Mouse (Mus musculus) cortical plate, adult 2 months (tissue): ENCODE data around the gene Akap7.

Experiments
- CTCF ChIP-seq: fragments of 200-500 bp; IDR thresholded peaks from 2 replicates; pipeline ENCODE4 v1.5.1; 2011; ENCODE audit warnings: mild to moderate bottlenecking, control low read depth, low read length; ENCODE audit not compliant: insufficient read depth; ENCODE audit errors: extremely low read depth
- POLR2A ChIP-seq: fragments of 200-500 bp; IDR thresholded peaks from 2 replicates; pipeline ENCODE4 v1.6.1; 2011; ENCODE audit warnings: mild to moderate bottlenecking, low read length, control low read depth; ENCODE audit not compliant: insufficient read depth; ENCODE audit errors: extremely low read depth

GRCm38 (mm10) chr10:25231358-25231757 is 76.3 kb downstream of the Akap7 start:
- no peak for TF ChIP-seq CTCF
- no peak for TF ChIP-seq POLR2A
